Mouse (Mus musculus): Measurements from ENCODE around the gene Tesmin. TPM values are rescaled to one million over a fixed set of nuclear protein-coding genes. Genes with fewer than 3 reads are reported as not detected.
A peak's percentile ranks its signal among the peaks of the same experiment; 100 is the strongest.

Tesmin gene
- total RNA-seq, 2 experiments from 2014 or later, result 5.0 to 5.2 TPM

- intact Hi-C loops (cut with DNase I), result loop anchor here (5.0 kb wide), 1 partner anchor 49 kb away; the partner anchor contains the start of gene Tesmin
Measured at GRCm38 (mm10) chr19:3435824-3436223, 47.2 kb downstream of the Tesmin start.

GRCm38 (mm10) chr19:3436840-3437239 is 48.2 kb downstream of the Tesmin start:
- intact Hi-C loops (cut with DNase I), result loop anchor here (5.0 kb wide), 1 partner anchor 50 kb away; the partner anchor contains the start of gene Tesmin
- peak in 1 of 2 experiments; percentile 44 for DNase-seq

More at GRCm38 (mm10) chr19:3435824-3436223, 47.2 kb downstream of the Tesmin start:
- no peak for DNase-seq

GRCm38 (mm10) chr19:3437980-3438379 is 49.3 kb downstream of the Tesmin start:
- intact Hi-C loops (cut with DNase I), result loop anchor here (5.0 kb wide), 1 partner anchor 51 kb away; the partner anchor contains the start of gene Tesmin
- DNase-seq, result no peak

GRCm38 (mm10) chr19:3440667-3441066 is 52.0 kb downstream of the Tesmin start:
- DNase-seq, result no peak
- intact Hi-C loops (cut with DNase I), result no loop called here

- DNase-seq, result no peak
- intact Hi-C loops (cut with DNase I), result no loop called here
Measured at GRCm38 (mm10) chr19:3441092-3441491, 52.4 kb downstream of the Tesmin start.

GRCm38 (mm10) chr19:3447348-3447747 is 58.7 kb downstream of the Tesmin start:
- intact Hi-C loops (cut with DNase I), result no loop called here
- no peak for DNase-seq

GRCm38 (mm10) chr19:3449248-3449647 is 60.6 kb downstream of the Tesmin start:
- DNase-seq, result peak in 1 of 2 experiments; percentile 18
- intact Hi-C loops (cut with DNase I), result no loop called here

GRCm38 (mm10) chr19:3450714-3451113 is 62.1 kb downstream of the Tesmin start:
- DNase-seq, result no peak
- intact Hi-C loops (cut with DNase I), result loop anchor here (1.0 to 2.0 kb wide), 2 partner anchors 61 to 158 kb away; no protein-coding TSS in a partner anchor

- intact Hi-C loops (cut with DNase I), result loop anchor here (1.0 to 2.0 kb wide), 2 partner anchors 62 to 158 kb away; no protein-coding TSS in a partner anchor
Measured at GRCm38 (mm10) chr19:3451170-3451569, 62.5 kb downstream of the Tesmin start.

GRCm38 (mm10) chr19:3451649-3452048 is 63.0 kb downstream of the Tesmin start:
- DNase-seq, result no peak
- intact Hi-C loops (cut with DNase I), result loop anchor here (1.0 to 2.0 kb wide), 2 partner anchors 62 to 159 kb away; no protein-coding TSS in a partner anchor

More at GRCm38 (mm10) chr19:3451170-3451569, 62.5 kb downstream of the Tesmin start:
- peak; percentile 52 to 80 for DNase-seq

Other genes starting within 250 kb of the Tesmin start
- 10 to 100 TPM; 77.3 to 80.9 TPM for gene Mrpl21, start 106.0 kb upstream of the Tesmin start, total RNA-seq (2021)
- 1 to 10 TPM; 2.9 to 3.8 TPM for gene Ighmbp2, start 105.8 kb upstream of the Tesmin start, total RNA-seq (2021)
- gene Cpt1a, start 66.5 kb upstream of the Tesmin start, total RNA-seq (2021), result 10 to 100 TPM; 80.3 to 87.5 TPM
- not detected for gene Gal, start 25.7 kb downstream of the Tesmin start, total RNA-seq (2021)
- 10 to 100 TPM; 83.3 to 85.6 TPM for gene Ppp6r3, start 186.9 kb downstream of the Tesmin start, total RNA-seq (2021)